Mouse (Mus musculus): Measurements from ENCODE around the gene Rgl1. TPM values are rescaled to one million over a fixed set of nuclear protein-coding genes. Genes with fewer than 3 reads are reported as not detected.

Gene Rgl1
- polyA plus RNA-seq, 1 experiment, result 7.1 TPM

- TF ChIP-seq POLR2A (IDR thresholded peaks at IDR 0.05; ENCODE audit: control insufficient read depth, extremely low read depth, insufficient read depth, low read length, poor library complexity), result no peak
- 34% methylated on average over 8 of the region's 8 CpGs for WGBS
- H3K4me3 ChIP-seq (ENCODE audit: control insufficient read depth, insufficient read depth, low read length), result no peak overlapping the region
- DNase-seq, result no peak
- H3K4me1 ChIP-seq (replicated peaks; ENCODE audit: control insufficient read depth, insufficient read depth, low read length), result no peaks in the 10 kb centered on the region
- no peaks in the 10 kb centered on the region for H3K27me3 ChIP-seq (ENCODE audit: control insufficient read depth, insufficient read depth, low read length)
- H3K36me3 ChIP-seq (ENCODE audit: control insufficient read depth, insufficient read depth, low read length), result no peaks in the 10 kb centered on the region
- no peak overlapping the region for H3K27ac ChIP-seq (ENCODE audit: control insufficient read depth, insufficient read depth, low read length)
These were observed 78.4 kb downstream of the Rgl1 start for GRCm38 (mm10) chr1:152687733-152688181.

GRCm38 (mm10) chr1:152687099-152687730, 78.9 kb downstream of the Rgl1 start:
- no peak overlapping the region for H3K27ac ChIP-seq (ENCODE audit: control insufficient read depth, insufficient read depth, low read length)
- H3K4me3 ChIP-seq (ENCODE audit: control insufficient read depth, insufficient read depth, low read length), result no peak overlapping the region
- DNase-seq, result no peak
- no peaks in the 10 kb centered on the region for H3K4me1 ChIP-seq (replicated peaks; ENCODE audit: control insufficient read depth, insufficient read depth, low read length)
- no peaks in the 10 kb centered on the region for H3K36me3 ChIP-seq (ENCODE audit: control insufficient read depth, insufficient read depth, low read length)
- no peaks in the 10 kb centered on the region for H3K27me3 ChIP-seq (ENCODE audit: control insufficient read depth, insufficient read depth, low read length)
- 75% methylated on average over 6 of the region's 6 CpGs for WGBS
- TF ChIP-seq CTCF (IDR thresholded peaks at IDR 0.05; ENCODE audit: borderline replicate concordance, control insufficient read depth, extremely low read depth, insufficient read depth, low read length, poor library complexity) (no peak), POLR2A (IDR thresholded peaks at IDR 0.05; ENCODE audit: control insufficient read depth, extremely low read depth, insufficient read depth, low read length, poor library complexity) (no peak)

GRCm38 (mm10) chr1:152685531-152685930, 80.6 kb downstream of the Rgl1 start:
- no peaks in the 10 kb centered on the region for H3K36me3 ChIP-seq (ENCODE audit: control insufficient read depth, insufficient read depth, low read length)
- no peak for TF ChIP-seq POLR2A (IDR thresholded peaks at IDR 0.05; ENCODE audit: control insufficient read depth, extremely low read depth, insufficient read depth, low read length, poor library complexity)
- no peak for TF ChIP-seq CTCF (IDR thresholded peaks at IDR 0.05; ENCODE audit: borderline replicate concordance, control insufficient read depth, extremely low read depth, insufficient read depth, low read length, poor library complexity)
- H3K4me1 ChIP-seq (replicated peaks; ENCODE audit: control insufficient read depth, insufficient read depth, low read length), result no peaks in the 10 kb centered on the region
- WGBS, result 71% methylated on average over 3 of the region's 3 CpGs
- no peak overlapping the region for H3K4me3 ChIP-seq (ENCODE audit: control insufficient read depth, insufficient read depth, low read length)
- no peaks in the 10 kb centered on the region for H3K27me3 ChIP-seq (ENCODE audit: control insufficient read depth, insufficient read depth, low read length)
- H3K27ac ChIP-seq (ENCODE audit: control insufficient read depth, insufficient read depth, low read length), result no peak overlapping the region
- no peak for DNase-seq

GRCm38 (mm10) chr1:152682368-152683194, 83.6 kb downstream of the Rgl1 start:
- no peak overlapping the region for H3K27ac ChIP-seq (ENCODE audit: control insufficient read depth, insufficient read depth, low read length)
- no peaks in the 10 kb centered on the region for H3K36me3 ChIP-seq (ENCODE audit: control insufficient read depth, insufficient read depth, low read length)
- no peaks in the 10 kb centered on the region for H3K4me1 ChIP-seq (replicated peaks; ENCODE audit: control insufficient read depth, insufficient read depth, low read length)
- no peak for DNase-seq
- 79% methylated on average over 11 of the region's 11 CpGs for WGBS
- H3K27me3 ChIP-seq (ENCODE audit: control insufficient read depth, insufficient read depth, low read length), result no peaks in the 10 kb centered on the region
- no peak for TF ChIP-seq POLR2A (IDR thresholded peaks at IDR 0.05; ENCODE audit: control insufficient read depth, extremely low read depth, insufficient read depth, low read length, poor library complexity)
- TF ChIP-seq CTCF (IDR thresholded peaks at IDR 0.05; ENCODE audit: borderline replicate concordance, control insufficient read depth, extremely low read depth, insufficient read depth, low read length, poor library complexity), result no peak
- no peak overlapping the region for H3K4me3 ChIP-seq (ENCODE audit: control insufficient read depth, insufficient read depth, low read length)

- DNase-seq, result no peak
- no peaks in the 10 kb centered on the region for H3K27me3 ChIP-seq (ENCODE audit: control insufficient read depth, insufficient read depth, low read length)
- WGBS, result 92% methylated on average over 6 of the region's 6 CpGs
- TF ChIP-seq POLR2A (IDR thresholded peaks at IDR 0.05; ENCODE audit: control insufficient read depth, extremely low read depth, insufficient read depth, low read length, poor library complexity), result no peak
- TF ChIP-seq CTCF (IDR thresholded peaks at IDR 0.05; ENCODE audit: borderline replicate concordance, control insufficient read depth, extremely low read depth, insufficient read depth, low read length, poor library complexity), result no peak
- no peaks in the 10 kb centered on the region for H3K36me3 ChIP-seq (ENCODE audit: control insufficient read depth, insufficient read depth, low read length)
- H3K4me3 ChIP-seq (ENCODE audit: control insufficient read depth, insufficient read depth, low read length), result no peak overlapping the region
- H3K4me1 ChIP-seq (replicated peaks; ENCODE audit: control insufficient read depth, insufficient read depth, low read length), result no peaks in the 10 kb centered on the region
- H3K27ac ChIP-seq (ENCODE audit: control insufficient read depth, insufficient read depth, low read length), result no peak overlapping the region
These were observed 84.3 kb downstream of the Rgl1 start for GRCm38 (mm10) chr1:152681676-152682367.

GRCm38 (mm10) chr1:152681116-152681515, 85.0 kb downstream of the Rgl1 start:
- Histone ChIP-seq H3K36me3 (ENCODE audit: control insufficient read depth, insufficient read depth, low read length) (no peaks in the 10 kb centered on the region), H3K4me1 (replicated peaks; ENCODE audit: control insufficient read depth, insufficient read depth, low read length) (no peaks in the 10 kb centered on the region), H3K27ac (ENCODE audit: control insufficient read depth, insufficient read depth, low read length) (no peak overlapping the region), H3K27me3 (ENCODE audit: control insufficient read depth, insufficient read depth, low read length) (no peaks in the 10 kb centered on the region), H3K4me3 (ENCODE audit: control insufficient read depth, insufficient read depth, low read length) (no peak overlapping the region)
- TF ChIP-seq POLR2A (IDR thresholded peaks at IDR 0.05; ENCODE audit: control insufficient read depth, extremely low read depth, insufficient read depth, low read length, poor library complexity) (no peak), CTCF (IDR thresholded peaks at IDR 0.05; ENCODE audit: borderline replicate concordance, control insufficient read depth, extremely low read depth, insufficient read depth, low read length, poor library complexity) (no peak)
- DNase-seq, result no peak
- WGBS, result 91% methylated on average over 8 of the region's 8 CpGs
